Mouse (Mus musculus): Measurements from ENCODE around the gene Mycl.

GRCm38 (mm10) chr4:122981930-122982329 is 13.5 kb upstream of the Mycl start:
- TF ChIP-seq CTCF (IDR thresholded peaks at IDR 0.05; ENCODE audit: low read depth, low read length): no peak
- TF ChIP-seq TAL1 (conservative IDR thresholded peaks at IDR 0.05; ENCODE audit: low read depth, low read length): no peak
